In genomic region chr9:43667974-43668373, GRCm38 (mm10) we compare ENCODE assay signal across 22 mouse cellular contexts.
DNase-seq lines count a peak whose midpoint lies in the region; ATAC-seq lines count a peak whose summit lies in the region.
"Had no signal": no experiment of that assay in that cellular context is flagged by ENCODE, and none has a peak within 500 bp of the region (broad histone marks: within the 10 kb centered on the region; RNA-seq: fewer than 3 reads in every experiment).

No protein-coding gene starts in this region.

- ATAC-seq in hindbrain, embryonic 13.5 days (ENCODE audit: low FRiP score): no peak
- peak; percentile 42; the same call in 1 of the 2 replicates for ATAC-seq in liver, embryonic 13.5 days (ENCODE audit: low read depth)
- no peak for ATAC-seq in liver, embryonic 11.5 days (replicated peaks; ENCODE audit: low FRiP score)
- no peak for ATAC-seq in liver, embryonic 15.5 days (ENCODE audit: insufficient read depth)
- ATAC-seq: forebrain, embryonic 14.5 days had no signal

- no peaks in the 10 kb centered on the region for H3K36me3 ChIP-seq in hindbrain, embryonic 13.5 days
- H3K36me3 ChIP-seq in hindbrain, embryonic 10.5 days: no peaks in the 10 kb centered on the region
- no peaks in the 10 kb centered on the region for H3K36me3 ChIP-seq in liver, embryonic 13.5 days
- no peaks in the 10 kb centered on the region for H3K36me3 ChIP-seq in liver, embryonic 11.5 days (ENCODE audit: control insufficient read depth, insufficient read depth, low read length)
- no peaks in the 10 kb centered on the region for H3K36me3 ChIP-seq in liver, embryonic 15.5 days (replicated peaks)
- H3K36me3 ChIP-seq: embryonic facial prominence, embryonic 13.5 days; embryonic facial prominence, embryonic 15.5 days; forebrain, embryonic 10.5 days; forebrain, embryonic 12.5 days had no signal

- H3K4me1 ChIP-seq in hindbrain, embryonic 13.5 days (replicated peaks): peaks cover 14% of the 10 kb centered on the region; the same call in 1 of the 2 replicates
- peaks cover 10% of the 10 kb centered on the region for H3K4me1 ChIP-seq in hindbrain, embryonic 10.5 days (replicated peaks)
- peaks cover 11% of the 10 kb centered on the region for H3K4me1 ChIP-seq in liver, embryonic 13.5 days (replicated peaks)
- H3K4me1 ChIP-seq in liver, embryonic 11.5 days (replicated peaks; ENCODE audit: control insufficient read depth, insufficient read depth, low read length): no peaks in the 10 kb centered on the region
- peaks cover 7% of the 10 kb centered on the region; the same call in 1 of the 2 replicates for H3K4me1 ChIP-seq in liver, embryonic 15.5 days (replicated peaks)
- H3K4me1 ChIP-seq: embryonic facial prominence, embryonic 13.5 days; forebrain, embryonic 12.5 days had no signal

- H3K27ac ChIP-seq in hindbrain, embryonic 13.5 days: no peak overlapping the region
- H3K27ac ChIP-seq in hindbrain, embryonic 10.5 days: no peak overlapping the region
- no peak overlapping the region; the same call in 1 of the 2 replicates for H3K27ac ChIP-seq in liver, embryonic 13.5 days
- H3K27ac ChIP-seq in liver, embryonic 11.5 days (ENCODE audit: low read depth, low read length): no peak overlapping the region
- H3K27ac ChIP-seq in liver, embryonic 15.5 days (replicated peaks): no peak overlapping the region
- H3K27ac ChIP-seq: embryonic facial prominence, embryonic 13.5 days; embryonic facial prominence, embryonic 15.5 days; forebrain, embryonic 10.5 days; forebrain, embryonic 12.5 days had no signal

- H3K4me3 ChIP-seq in hindbrain, embryonic 13.5 days: no peak overlapping the region
- no peak overlapping the region for H3K4me3 ChIP-seq in hindbrain, embryonic 10.5 days
- H3K4me3 ChIP-seq in liver, embryonic 13.5 days (replicated peaks): no peak overlapping the region
- no peak overlapping the region for H3K4me3 ChIP-seq in liver, embryonic 11.5 days (ENCODE audit: low read depth, low read length)
- H3K4me3 ChIP-seq in liver, embryonic 15.5 days (replicated peaks): no peak overlapping the region
- H3K4me3 ChIP-seq: embryonic facial prominence, embryonic 13.5 days; embryonic facial prominence, embryonic 15.5 days; erythroblast, embryonic 14.5 days; forebrain, embryonic 10.5 days; forebrain, embryonic 12.5 days had no signal

- H3K27me3 ChIP-seq in hindbrain, embryonic 13.5 days: no peaks in the 10 kb centered on the region
- no peaks in the 10 kb centered on the region for H3K27me3 ChIP-seq in hindbrain, embryonic 10.5 days (ENCODE audit: insufficient read depth, poor library complexity, severe bottlenecking)
- no peaks in the 10 kb centered on the region for H3K27me3 ChIP-seq in liver, embryonic 13.5 days
- no peaks in the 10 kb centered on the region; the same call in 1 of the 2 replicates for H3K27me3 ChIP-seq in liver, embryonic 11.5 days (replicated peaks; ENCODE audit: control insufficient read depth, insufficient read depth, low read length)
- no peaks in the 10 kb centered on the region for H3K27me3 ChIP-seq in liver, embryonic 15.5 days
- H3K27me3 ChIP-seq: embryonic facial prominence, embryonic 13.5 days; embryonic facial prominence, embryonic 15.5 days; forebrain, embryonic 12.5 days had no signal

- H3K4me2 ChIP-seq in hindbrain, embryonic 13.5 days: no peak overlapping the region
- H3K4me2 ChIP-seq in liver, embryonic 13.5 days: peak overlapping the region; percentile 36; the same call in 1 of the 2 replicates
- H3K4me2 ChIP-seq in liver, embryonic 11.5 days: no peak overlapping the region
- peak overlapping the region; percentile 46; the same call in 1 of the 2 replicates for H3K4me2 ChIP-seq in liver, embryonic 15.5 days
- H3K4me2 ChIP-seq: embryonic facial prominence, embryonic 13.5 days; embryonic facial prominence, embryonic 15.5 days; forebrain, embryonic 12.5 days had no signal

- no peaks in the 10 kb centered on the region for H3K9me3 ChIP-seq in hindbrain, embryonic 13.5 days
- no peaks in the 10 kb centered on the region for H3K9me3 ChIP-seq in hindbrain, embryonic 10.5 days
- H3K9me3 ChIP-seq in liver, embryonic 13.5 days (replicated peaks): no peaks in the 10 kb centered on the region
- H3K9me3 ChIP-seq in liver, embryonic 11.5 days (ENCODE audit: control insufficient read depth, low read length): no peaks in the 10 kb centered on the region
- no peaks in the 10 kb centered on the region for H3K9me3 ChIP-seq in liver, embryonic 15.5 days (replicated peaks)
- H3K9me3 ChIP-seq: embryonic facial prominence, embryonic 13.5 days; embryonic facial prominence, embryonic 15.5 days; forebrain, embryonic 10.5 days; forebrain, embryonic 12.5 days had no signal

- intact Hi-C loops in gastrocnemius, postnatal 14 days (cut with DNase I; ENCODE audit: low total_unique reads): no loop called here

- DNase-seq in hindbrain, embryonic 10.5 days (ENCODE audit: low spot score): no peak
- no peak for DNase-seq in liver, embryonic 13.5 days
- no peak for DNase-seq in liver, embryonic 11.5 days (ENCODE audit: low spot score)
- no peak for DNase-seq in gastrocnemius, postnatal 14 days
- DNase-seq: adrenal gland, adult 2 months; adrenal gland, postnatal 10 days; adrenal gland, postnatal 25 days; cerebellum, adult 11 months; cerebellum, adult 18-20 months; cerebellum, adult 8-10 months; cerebellum, adult 9-11 months; cerebellum, postnatal 14 days; cerebellum, postnatal 36 days; embryo, embryonic 11 days had no signal

- 0 out of 2 replicates have a peak overlapping the region, but pooled peaks have one; percentile 13 for H3K9ac ChIP-seq in hindbrain, embryonic 13.5 days
- H3K9ac ChIP-seq in liver, embryonic 13.5 days: no peak overlapping the region; the same call in 1 of the 2 replicates
- no peak overlapping the region for H3K9ac ChIP-seq in liver, embryonic 11.5 days (ENCODE audit: low read depth, low read length)
- no peak overlapping the region for H3K9ac ChIP-seq in liver, embryonic 15.5 days
- H3K9ac ChIP-seq: embryonic facial prominence, embryonic 13.5 days; embryonic facial prominence, embryonic 15.5 days; forebrain, embryonic 12.5 days had no signal

- 74% methylated on average over 4 of the region's 4 CpGs for WGBS in hindbrain, embryonic 13.5 days
- 73% methylated on average over 4 of the region's 4 CpGs for WGBS in hindbrain, embryonic 10.5 days
- 50% methylated on average over 4 of the region's 4 CpGs for WGBS in liver, embryonic 13.5 days (ENCODE audit: insufficient replicate concordance)
- 64% methylated on average over 4 of the region's 4 CpGs for WGBS in liver, embryonic 11.5 days
- WGBS in liver, embryonic 15.5 days (ENCODE audit: insufficient replicate concordance): 57% methylated on average over 4 of the region's 4 CpGs

Comparison
In these comparisons a context has a peak if more than half of its experiments do, and no peak if none do; other contexts are left out.
1. H3K4me2 ChIP-seq: peak in liver, embryonic 13.5 days (single experiment) and liver, embryonic 15.5 days (single experiment); none in hindbrain, embryonic 13.5 days (single experiment) and liver, embryonic 11.5 days (single experiment).